ENCODE assay signal across 8 mouse cellular contexts in genomic region chr11:28365209-28365928, GRCm38 (mm10). TPM values are rescaled to one million over a fixed set of nuclear protein-coding genes. Genes with fewer than 3 reads are reported as not detected.
DNase-seq lines count a peak whose midpoint lies in the region; ATAC-seq and TF ChIP-seq lines count a peak whose summit lies in the region.

No protein-coding gene starts in this region.

- peak overlapping the region; percentile 50 for H3K4me3 ChIP-seq in E14TG2a.4 (replicated peaks; ENCODE audit: low read length)
- peak overlapping the region; percentile 27 for H3K4me3 ChIP-seq in liver, embryonic 16.5 days (ENCODE audit: low read depth, low read length)
- peak overlapping the region; percentile 27 for H3K4me3 ChIP-seq in neural tube, embryonic 12.5 days
- H3K4me3 ChIP-seq in stomach, postnatal 0 days (ENCODE audit: low read depth, low read length), result peak overlapping the region; percentile 24

- peaks cover 15% of the 10 kb centered on the region for H3K9me3 ChIP-seq in E14TG2a.4 (ENCODE audit: low read length)
- H3K9me3 ChIP-seq in liver, embryonic 16.5 days (replicated peaks; ENCODE audit: control insufficient read depth, low read length), result no peaks in the 10 kb centered on the region
- no peaks in the 10 kb centered on the region for H3K9me3 ChIP-seq in neural tube, embryonic 12.5 days
- no peaks in the 10 kb centered on the region for H3K9me3 ChIP-seq in stomach, postnatal 0 days (ENCODE audit: control insufficient read depth, low read length)

- intact Hi-C loops in heart, postnatal 36 days (cut with DNase I), result no loop called here

- peaks cover 18% of the 10 kb centered on the region for H3K4me1 ChIP-seq in E14TG2a.4 (replicated peaks; ENCODE audit: low read depth, low read length)
- H3K4me1 ChIP-seq in liver, embryonic 16.5 days (ENCODE audit: control insufficient read depth, low read depth, low read length), result no peaks in the 10 kb centered on the region
- H3K4me1 ChIP-seq in neural tube, embryonic 12.5 days, result no peaks in the 10 kb centered on the region
- H3K4me1 ChIP-seq in stomach, postnatal 0 days (replicated peaks; ENCODE audit: control insufficient read depth, insufficient read depth), result no peaks in the 10 kb centered on the region

- no peaks in the 10 kb centered on the region for H3K36me3 ChIP-seq in E14TG2a.4 (ENCODE audit: insufficient read depth, low read length)
- H3K36me3 ChIP-seq in liver, embryonic 16.5 days (ENCODE audit: control insufficient read depth, insufficient read depth), result no peaks in the 10 kb centered on the region
- H3K36me3 ChIP-seq in neural tube, embryonic 12.5 days, result no peaks in the 10 kb centered on the region
- H3K36me3 ChIP-seq in stomach, postnatal 0 days (ENCODE audit: control insufficient read depth, insufficient read depth, low read length), result no peaks in the 10 kb centered on the region

- H3K4me2 ChIP-seq in liver, embryonic 16.5 days (ENCODE audit: low read depth, low read length), result peak overlapping the region; percentile 57
- peak overlapping the region; percentile 64 for H3K4me2 ChIP-seq in neural tube, embryonic 12.5 days (replicated peaks)
- H3K4me2 ChIP-seq in stomach, postnatal 0 days (replicated peaks; ENCODE audit: low read depth), result peak overlapping the region; percentile 55

- H3K9ac ChIP-seq in liver, embryonic 16.5 days (ENCODE audit: low read depth, low read length), result no peak overlapping the region
- peak overlapping the region; percentile 48; the same call in 1 of the 2 replicates for H3K9ac ChIP-seq in neural tube, embryonic 12.5 days
- peak overlapping the region; percentile 47; the same call in 1 of the 2 replicates for H3K9ac ChIP-seq in stomach, postnatal 0 days (ENCODE audit: low read length)

- no peak overlapping the region for H3K27ac ChIP-seq in liver, embryonic 16.5 days (ENCODE audit: low read length)
- no peak overlapping the region; the same call in 1 of the 2 replicates for H3K27ac ChIP-seq in neural tube, embryonic 12.5 days
- no peak overlapping the region for H3K27ac ChIP-seq in stomach, postnatal 0 days (replicated peaks)

- TF ChIP-seq CTCF in E14TG2a.4 (conservative IDR thresholded peaks at IDR 0.05; ENCODE audit: low read length), result no peak
- TF ChIP-seq CTCF in stomach, postnatal 0 days (IDR thresholded peaks at IDR 0.05; ENCODE audit: low read depth), result no peak

- ATAC-seq in liver, embryonic 16.5 days (ENCODE audit: low read depth), result peak; percentile 82
- peak; percentile 97 for ATAC-seq in neural tube, embryonic 12.5 days (ENCODE audit: low FRiP score, low read depth)
- peak; percentile 71 for ATAC-seq in stomach, postnatal 0 days (ENCODE audit: low FRiP score, low TSS enrichment)

- no peak for TF ChIP-seq EP300 in stomach, postnatal 0 days (optimal IDR thresholded peaks at IDR 0.05)

- H3K27me3 ChIP-seq in E14TG2a.4 (ENCODE audit: insufficient read depth, low read length), result peaks cover 17% of the 10 kb centered on the region
- no peaks in the 10 kb centered on the region for H3K27me3 ChIP-seq in liver, embryonic 16.5 days (ENCODE audit: control insufficient read depth, insufficient read depth, low read depth, low read length)
- H3K27me3 ChIP-seq in neural tube, embryonic 12.5 days (replicated peaks), result no peaks in the 10 kb centered on the region
- H3K27me3 ChIP-seq in stomach, postnatal 0 days (ENCODE audit: control insufficient read depth, insufficient read depth, low read length), result no peaks in the 10 kb centered on the region

- 14% methylated on average over 26 of the region's 26 CpGs for WGBS in liver, embryonic 16.5 days (ENCODE audit: insufficient replicate concordance)
- 8% methylated on average over 26 of the region's 26 CpGs for WGBS in neural tube, embryonic 12.5 days
- WGBS in stomach, postnatal 0 days, result 11% methylated on average over 26 of the region's 26 CpGs

- DNase-seq in cerebellum, adult 11-12 months, result peak; percentile 11
- peak; percentile 91 for DNase-seq in forelimb bud, embryonic 11.5 days (ENCODE audit: low read depth, low spot score)
- peak; percentile 69 to 73 for DNase-seq in heart, postnatal 36 days
- DNase-seq in layer of hippocampus, adult 18-20 months (ENCODE audit: low spot score in 2 of 2), result peak; percentile 47 to 80
- DNase-seq in stomach, postnatal 0 days (ENCODE audit: low spot score), result peak; percentile 57

RNA-seq across cellular contexts. Expression of gene Gm6685, which starts 25.7 kb away (rescaled TPM):
- 1 to 10 TPM; 3.6 to 4.7 TPM for total RNA-seq in heart, postnatal 36 days (2021)
- total RNA-seq in layer of hippocampus, adult 18-20 months (2021), result 1 to 10 TPM; 7.1 to 8.5 TPM
- polyA plus RNA-seq in liver, embryonic 16.5 days (2015; fragmentation: Nextera tagmentation; extraction: Ambion mirVana), result not detected in 2 replicates
- polyA plus RNA-seq in neural tube, embryonic 12.5 days (2016; fragmentation: Nextera tagmentation; extraction: Ambion mirVana), result not detected in 2 replicates
- not detected in 2 replicates for polyA plus RNA-seq in stomach, postnatal 0 days (2015; fragmentation: Nextera tagmentation; extraction: Ambion mirVana)

Comparison
In these comparisons a context has a peak if more than half of its experiments do, and no peak if none do; other contexts are left out.
1. DNase-seq: peak in every context shown above with its lines; median percentile 91 in forelimb bud, embryonic 11.5 days; 71 in heart, postnatal 36 days; 64 in layer of hippocampus, adult 18-20 months; 57 in stomach, postnatal 0 days; 11 in cerebellum, adult 11-12 months.